Mouse (Mus musculus): ENCODE data around the gene Inpp5d. TPM values are rescaled to one million over a fixed set of nuclear protein-coding genes. Genes with fewer than 3 reads are reported as not detected.

The Inpp5d gene
- polyA plus RNA-seq, 1 experiment = 202 TPM

GRCm38 (mm10) chr1:87636716-87637117 lies 16.6 kb downstream of the Inpp5d start:
- Histone ChIP-seq H3K4me3 (ENCODE audit: insufficient read depth, low read length) (no peak overlapping the region), H3K4me1 (ENCODE audit: control insufficient read depth, insufficient read depth, low read length) (peaks cover 83% of the 10 kb centered on the region), H3K27ac (ENCODE audit: insufficient read depth, low read depth, low read length) (peak overlapping the region; percentile 81)
- no peak for TF ChIP-seq POLR2A (IDR thresholded peaks at IDR 0.05; ENCODE audit: borderline replicate concordance, low read depth, low read length)
- no peak for TF ChIP-seq CTCF (IDR thresholded peaks at IDR 0.05; ENCODE audit: low read depth, low read length)

- Histone ChIP-seq H3K27ac (ENCODE audit: insufficient read depth, low read depth, low read length) (peak overlapping the region; percentile 81), H3K4me1 (ENCODE audit: control insufficient read depth, insufficient read depth, low read length) (peaks cover 83% of the 10 kb centered on the region), H3K4me3 (ENCODE audit: insufficient read depth, low read length) (no peak overlapping the region)
- TF ChIP-seq POLR2A (IDR thresholded peaks at IDR 0.05; ENCODE audit: borderline replicate concordance, low read depth, low read length) (no peak), CTCF (IDR thresholded peaks at IDR 0.05; ENCODE audit: low read depth, low read length) (no peak)
Observed at GRCm38 (mm10) chr1:87637121-87637877, 17.2 kb downstream of the Inpp5d start.

GRCm38 (mm10) chr1:87637878-87638600 lies 17.9 kb downstream of the Inpp5d start:
- Histone ChIP-seq H3K4me3 (ENCODE audit: insufficient read depth, low read length) (peak overlapping the region; percentile 15), H3K4me1 (ENCODE audit: control insufficient read depth, insufficient read depth, low read length) (peaks cover 80% of the 10 kb centered on the region), H3K27ac (ENCODE audit: insufficient read depth, low read depth, low read length) (peak overlapping the region; percentile 81)
- TF ChIP-seq POLR2A (IDR thresholded peaks at IDR 0.05; ENCODE audit: borderline replicate concordance, low read depth, low read length) = no peak
- no peak for TF ChIP-seq CTCF (IDR thresholded peaks at IDR 0.05; ENCODE audit: low read depth, low read length)

GRCm38 (mm10) chr1:87639724-87640123 lies 19.6 kb downstream of the Inpp5d start:
- TF ChIP-seq POLR2A (IDR thresholded peaks at IDR 0.05; ENCODE audit: borderline replicate concordance, low read depth, low read length) (no peak), CTCF (IDR thresholded peaks at IDR 0.05; ENCODE audit: low read depth, low read length) (no peak)
- peak overlapping the region; percentile 22 for H3K4me3 ChIP-seq (ENCODE audit: insufficient read depth, low read length)
- peak overlapping the region; percentile 98 for H3K27ac ChIP-seq (ENCODE audit: insufficient read depth, low read depth, low read length)
- H3K4me1 ChIP-seq (ENCODE audit: control insufficient read depth, insufficient read depth, low read length) = peaks cover 74% of the 10 kb centered on the region

- Histone ChIP-seq H3K27ac (ENCODE audit: insufficient read depth, low read depth, low read length) (peak overlapping the region; percentile 98), H3K4me3 (ENCODE audit: insufficient read depth, low read length) (peak overlapping the region; percentile 12), H3K4me1 (ENCODE audit: control insufficient read depth, insufficient read depth, low read length) (peaks cover 71% of the 10 kb centered on the region)
- TF ChIP-seq CTCF (IDR thresholded peaks at IDR 0.05; ENCODE audit: low read depth, low read length) (no peak), POLR2A (IDR thresholded peaks at IDR 0.05; ENCODE audit: borderline replicate concordance, low read depth, low read length) (no peak)
Observed at GRCm38 (mm10) chr1:87640165-87640661, 20.1 kb downstream of the Inpp5d start.

GRCm38 (mm10) chr1:87643016-87643415 lies 22.9 kb downstream of the Inpp5d start:
- TF ChIP-seq CTCF (IDR thresholded peaks at IDR 0.05; ENCODE audit: low read depth, low read length) (no peak), POLR2A (IDR thresholded peaks at IDR 0.05; ENCODE audit: borderline replicate concordance, low read depth, low read length) (no peak)
- peaks cover 60% of the 10 kb centered on the region for H3K4me1 ChIP-seq (ENCODE audit: control insufficient read depth, insufficient read depth, low read length)

GRCm38 (mm10) chr1:87645041-87645440 lies 24.9 kb downstream of the Inpp5d start:
- TF ChIP-seq CTCF (IDR thresholded peaks at IDR 0.05; ENCODE audit: low read depth, low read length) = no peak
- no peak for TF ChIP-seq POLR2A (IDR thresholded peaks at IDR 0.05; ENCODE audit: borderline replicate concordance, low read depth, low read length)
- Histone ChIP-seq H3K27ac (ENCODE audit: insufficient read depth, low read depth, low read length) (no peak overlapping the region), H3K4me1 (ENCODE audit: control insufficient read depth, insufficient read depth, low read length) (peaks cover 62% of the 10 kb centered on the region), H3K4me3 (ENCODE audit: insufficient read depth, low read length) (no peak overlapping the region)

More at GRCm38 (mm10) chr1:87643016-87643415, 22.9 kb downstream of the Inpp5d start:
- H3K4me3 ChIP-seq (ENCODE audit: insufficient read depth, low read length) = no peak overlapping the region
- H3K27ac ChIP-seq (ENCODE audit: insufficient read depth, low read depth, low read length) = no peak overlapping the region

GRCm38 (mm10) chr1:87645748-87646147 lies 25.6 kb downstream of the Inpp5d start:
- Histone ChIP-seq H3K4me1 (ENCODE audit: control insufficient read depth, insufficient read depth, low read length) (peaks cover 65% of the 10 kb centered on the region), H3K4me3 (ENCODE audit: insufficient read depth, low read length) (no peak overlapping the region)

GRCm38 (mm10) chr1:87647820-87648219 lies 27.7 kb downstream of the Inpp5d start:
- H3K27ac ChIP-seq (ENCODE audit: insufficient read depth, low read depth, low read length) = peak overlapping the region; percentile 62
- TF ChIP-seq POLR2A (IDR thresholded peaks at IDR 0.05; ENCODE audit: borderline replicate concordance, low read depth, low read length) = no peak
- no peak for TF ChIP-seq CTCF (IDR thresholded peaks at IDR 0.05; ENCODE audit: low read depth, low read length)
- H3K4me3 ChIP-seq (ENCODE audit: insufficient read depth, low read length) = no peak overlapping the region
- peaks cover 68% of the 10 kb centered on the region for H3K4me1 ChIP-seq (ENCODE audit: control insufficient read depth, insufficient read depth, low read length)

More at GRCm38 (mm10) chr1:87645748-87646147, 25.6 kb downstream of the Inpp5d start:
- H3K27ac ChIP-seq (ENCODE audit: insufficient read depth, low read depth, low read length) = peak overlapping the region; percentile 16; the same call in 1 of the 2 replicates
- TF ChIP-seq POLR2A (IDR thresholded peaks at IDR 0.05; ENCODE audit: borderline replicate concordance, low read depth, low read length) (no peak), CTCF (IDR thresholded peaks at IDR 0.05; ENCODE audit: low read depth, low read length) (no peak)
